Mouse (Mus musculus): ENCODE data around the gene Kat6b. TPM values are rescaled to one million over a fixed set of nuclear protein-coding genes. Genes with fewer than 3 reads are reported as not detected.
"Not testable (repeated sequence)": the region's sequence is repeated elsewhere in the genome, so short reads cannot be mapped to it uniquely, and the experiment has no call there.

Kat6b gene
- polyA plus RNA-seq, 1 experiment from 2014 or later, result 21.4 TPM

GRCm38 (mm10) chr14:21500154-21501047, 19.2 kb downstream of the Kat6b start:
- POLR2A ChIA-PET, result interaction anchor here (0.5 to 1.0 kb wide), 3 partner anchors 30 to 87 kb away, joined by 3 to 4 read pairs (median 3); no protein-coding TSS in a partner anchor

GRCm38 (mm10) chr14:21501048-21501657, 19.9 kb downstream of the Kat6b start:
- TF ChIP-seq CTCF (IDR thresholded peaks at IDR 0.05), result no peak
- in situ Hi-C loops (cut with MboI; ENCODE audit: low pct_unique_long_range_greater_than_20kb), result no loop called here
- ATAC-seq (peak; percentile 32), DNase-seq (ENCODE audit: low read depth, low spot score) (peak; percentile 42)
- ChIA-PET POLR2A (interaction anchor here (1.0 kb wide), 1 partner anchor 30 kb away, joined by 3 read pairs; no protein-coding TSS in a partner anchor), CTCF (no interaction called here)
- H3K27me3 ChIP-seq, result no peaks in the 10 kb centered on the region

More at GRCm38 (mm10) chr14:21500154-21501047, 19.2 kb downstream of the Kat6b start:
- H3K27me3 ChIP-seq, result no peaks in the 10 kb centered on the region
- no peak for TF ChIP-seq CTCF (IDR thresholded peaks at IDR 0.05)
- ATAC-seq (peak; percentile 90), DNase-seq (ENCODE audit: low read depth, low spot score) (peak; percentile 99)
- in situ Hi-C loops (cut with MboI; ENCODE audit: low pct_unique_long_range_greater_than_20kb), result no loop called here
- CTCF ChIA-PET, result no interaction called here

GRCm38 (mm10) chr14:21505036-21505435, 23.8 kb downstream of the Kat6b start:
- CTCF ChIA-PET, result interaction anchor here (0.6 to 1.4 kb wide), 3 partner anchors 11 to 118 kb away, joined by 3 to 4 read pairs (median 3); no protein-coding TSS in a partner anchor
- POLR2A ChIA-PET, result interaction anchor here (0.7 kb wide), 1 partner anchor 16 kb away, joined by 3 read pairs; no protein-coding TSS in a partner anchor
- in situ Hi-C loops (cut with MboI; ENCODE audit: low pct_unique_long_range_greater_than_20kb), result loop anchor here (5.0 kb wide), 1 partner anchor 82 kb away; no protein-coding TSS in a partner anchor

GRCm38 (mm10) chr14:21507046-21507445, 25.8 kb downstream of the Kat6b start:
- no peaks in the 10 kb centered on the region for H3K27me3 ChIP-seq
- DNase-seq (ENCODE audit: low read depth, low spot score) (no peak), ATAC-seq (no peak)
- in situ Hi-C loops (cut with MboI; ENCODE audit: low pct_unique_long_range_greater_than_20kb), result loop anchor here (5.0 kb wide), 1 partner anchor 80 kb away; no protein-coding TSS in a partner anchor
- POLR2A ChIA-PET, result no interaction called here
- CTCF ChIA-PET, result interaction anchor here (1.5 kb wide), 1 partner anchor 78 kb away, joined by 5 read pairs; no protein-coding TSS in a partner anchor
- no peak for TF ChIP-seq CTCF (IDR thresholded peaks at IDR 0.05)

More at GRCm38 (mm10) chr14:21505036-21505435, 23.8 kb downstream of the Kat6b start:
- no peak for TF ChIP-seq CTCF (IDR thresholded peaks at IDR 0.05)
- DNase-seq (ENCODE audit: low read depth, low spot score) (no peak), ATAC-seq (no peak)
- no peaks in the 10 kb centered on the region for H3K27me3 ChIP-seq

GRCm38 (mm10) chr14:21509111-21509905, 28.1 kb downstream of the Kat6b start:
- H3K27me3 ChIP-seq, result no peaks in the 10 kb centered on the region
- ChIA-PET CTCF (interaction anchor here (2.2 kb wide), 1 partner anchor 11 kb away, joined by 6 read pairs; no protein-coding TSS in a partner anchor), POLR2A (no interaction called here)
- DNase-seq (ENCODE audit: low read depth, low spot score) (no peak), ATAC-seq (no peak)
- TF ChIP-seq CTCF (IDR thresholded peaks at IDR 0.05), result no peak
- in situ Hi-C loops (cut with MboI; ENCODE audit: low pct_unique_long_range_greater_than_20kb), result loop anchor here (5.0 kb wide), 1 partner anchor 78 kb away; no protein-coding TSS in a partner anchor

- in situ Hi-C loops (cut with MboI; ENCODE audit: low pct_unique_long_range_greater_than_20kb), result no loop called here
- ATAC-seq, result no peak
- no peak for DNase-seq (ENCODE audit: low read depth, low spot score)
- POLR2A ChIA-PET, result interaction anchor here (1.0 kb wide), 1 partner anchor 9 kb away, joined by 3 read pairs; no protein-coding TSS in a partner anchor
- no peaks in the 10 kb centered on the region for H3K27me3 ChIP-seq
- CTCF ChIA-PET, result interaction anchor here (0.8 to 3.0 kb wide), 2 partner anchors 9 to 13 kb away, joined by 3 to 8 read pairs; no protein-coding TSS in a partner anchor
- no peak for TF ChIP-seq CTCF (IDR thresholded peaks at IDR 0.05)
Observed at GRCm38 (mm10) chr14:21511438-21511837, 30.2 kb downstream of the Kat6b start.

- POLR2A ChIA-PET, result interaction anchor here (1.3 kb wide), 1 partner anchor 15 kb away, joined by 4 read pairs; no protein-coding TSS in a partner anchor
- in situ Hi-C loops (cut with MboI; ENCODE audit: low pct_unique_long_range_greater_than_20kb), result no loop called here
- CTCF ChIA-PET, result interaction anchor here (1.2 kb wide), 1 partner anchor 10 kb away, joined by 4 read pairs; no protein-coding TSS in a partner anchor
- H3K27me3 ChIP-seq, result no peaks in the 10 kb centered on the region
- ATAC-seq (no peak), DNase-seq (ENCODE audit: low read depth, low spot score) (no peak)
- TF ChIP-seq CTCF (IDR thresholded peaks at IDR 0.05), result no peak
Observed at GRCm38 (mm10) chr14:21515505-21515904, 34.3 kb downstream of the Kat6b start.

- CTCF ChIA-PET, result interaction anchor here (1.1 to 2.6 kb wide), 2 partner anchors 10 to 16 kb away, joined by 3 to 6 read pairs; no protein-coding TSS in a partner anchor
- POLR2A ChIA-PET, result no interaction called here
- in situ Hi-C loops (cut with MboI; ENCODE audit: low pct_unique_long_range_greater_than_20kb), result no loop called here
- no peak for TF ChIP-seq CTCF (IDR thresholded peaks at IDR 0.05)
- no peaks in the 10 kb centered on the region for H3K27me3 ChIP-seq
- ATAC-seq (no peak), DNase-seq (ENCODE audit: low read depth, low spot score) (no peak)
Observed at GRCm38 (mm10) chr14:21519307-21519706, 38.1 kb downstream of the Kat6b start.

GRCm38 (mm10) chr14:21520496-21520895, 39.3 kb downstream of the Kat6b start:
- TF ChIP-seq CTCF (IDR thresholded peaks at IDR 0.05), result no peak
- no peaks in the 10 kb centered on the region for H3K27me3 ChIP-seq
- ChIA-PET CTCF (interaction anchor here (0.6 to 2.6 kb wide), 3 partner anchors 9 to 386 kb away, joined by 3 to 6 read pairs (median 4); no protein-coding TSS in a partner anchor), POLR2A (interaction anchor here (0.7 to 1.0 kb wide), 2 partner anchors 10 to 71 kb away, joined by 3 read pairs; no protein-coding TSS in a partner anchor)
- ATAC-seq (no peak), DNase-seq (ENCODE audit: low read depth, low spot score) (no peak)
- in situ Hi-C loops (cut with MboI; ENCODE audit: low pct_unique_long_range_greater_than_20kb), result no loop called here

GRCm38 (mm10) chr14:21521496-21521895, 40.3 kb downstream of the Kat6b start:
- in situ Hi-C loops (cut with MboI; ENCODE audit: low pct_unique_long_range_greater_than_20kb); H3K27me3 ChIP-seq; ATAC-seq; DNase-seq (ENCODE audit: low read depth, low spot score): not testable (repeated sequence)
- ChIA-PET POLR2A (interaction anchor here (0.7 to 1.0 kb wide), 2 partner anchors 11 to 70 kb away, joined by 3 read pairs; no protein-coding TSS in a partner anchor), CTCF (interaction anchor here (2.6 kb wide), 1 partner anchor 12 kb away, joined by 6 read pairs; no protein-coding TSS in a partner anchor)

All from Patski (cell line).